Mouse (Mus musculus) thymus, postnatal 4 days (tissue): ENCODE measurements around the gene Lnpep.
"Not testable (repeated sequence)": the region's sequence is repeated elsewhere in the genome, so short reads cannot be mapped to it uniquely, and the experiment has no call there.

Source experiments
- DNase-seq: peaks from one replicate; pipeline ENCODE4 v3.0.0; 2021

The Lnpep gene

GRCm38 (mm10) chr17:17624957-17625586 is at the start of gene Lnpep:
TSS of gene Lnpep (minus strand) at chr17:17625050.
- peak; percentile 92 for DNase-seq

- no peak for DNase-seq
These were observed 31.0 kb upstream of the Lnpep start for GRCm38 (mm10) chr17:17655829-17656176.

DNA sequence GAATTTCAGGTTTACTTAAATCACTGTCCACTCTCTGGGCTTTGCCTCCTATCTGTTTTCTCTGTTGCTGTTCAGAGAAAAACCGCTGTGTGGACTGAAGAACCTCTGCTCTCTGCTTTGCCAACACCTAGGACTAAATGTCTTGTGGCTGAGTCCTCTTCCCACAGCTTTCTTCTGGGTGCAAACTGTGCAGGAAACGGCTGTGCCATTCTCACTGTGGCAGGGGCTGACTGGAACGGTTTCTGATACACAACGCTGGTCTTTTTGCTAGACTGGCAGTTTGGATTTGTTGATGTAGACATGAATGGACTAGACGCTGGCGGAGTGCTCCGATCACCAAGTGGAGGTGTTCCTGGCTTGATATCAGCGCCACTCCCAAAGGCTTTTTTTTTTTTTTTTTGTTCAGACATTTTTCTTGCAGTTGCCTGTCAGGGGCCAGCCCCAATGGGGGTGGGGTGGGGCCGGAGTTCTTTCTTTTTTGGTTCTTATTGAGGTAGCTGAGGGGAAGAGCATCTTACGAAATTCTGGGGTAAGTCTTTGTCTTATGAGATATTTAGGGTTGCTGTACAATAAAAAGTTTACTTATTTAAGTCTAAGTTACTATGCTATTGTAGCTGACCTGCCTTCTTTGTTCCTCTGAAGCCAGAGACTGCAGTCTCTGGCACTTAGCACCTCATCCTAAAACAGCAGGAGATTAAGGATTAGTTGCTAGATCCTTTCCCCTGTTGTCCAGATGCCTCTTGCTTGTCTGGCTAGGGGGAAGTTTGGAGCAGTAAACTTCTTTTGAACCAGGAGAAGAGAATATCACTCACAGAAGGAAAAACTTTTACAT is 30.4 kb upstream of the Lnpep start:
- DNase-seq = peak; percentile 18

DNA sequence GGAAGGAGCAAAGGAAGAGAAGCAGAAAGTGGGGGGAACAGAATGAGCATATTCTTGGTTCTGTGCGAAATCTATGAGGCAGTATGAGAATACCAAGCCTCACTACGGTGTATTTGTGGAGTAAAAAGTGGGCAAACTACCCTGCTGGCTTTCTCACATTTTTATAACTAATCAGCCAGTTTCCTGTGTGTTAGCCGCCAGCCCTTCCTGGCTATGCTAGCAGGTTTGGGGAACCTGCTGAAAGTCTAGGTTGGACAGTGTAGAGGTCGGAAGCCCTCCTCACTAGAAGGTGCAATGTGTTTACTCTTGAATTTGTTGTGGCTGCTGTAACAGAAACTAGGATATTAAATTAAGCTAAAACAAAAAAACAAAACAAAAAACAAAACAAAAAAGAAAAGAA is 27.7 kb upstream of the Lnpep start:
- DNase-seq = no peak

DNA sequence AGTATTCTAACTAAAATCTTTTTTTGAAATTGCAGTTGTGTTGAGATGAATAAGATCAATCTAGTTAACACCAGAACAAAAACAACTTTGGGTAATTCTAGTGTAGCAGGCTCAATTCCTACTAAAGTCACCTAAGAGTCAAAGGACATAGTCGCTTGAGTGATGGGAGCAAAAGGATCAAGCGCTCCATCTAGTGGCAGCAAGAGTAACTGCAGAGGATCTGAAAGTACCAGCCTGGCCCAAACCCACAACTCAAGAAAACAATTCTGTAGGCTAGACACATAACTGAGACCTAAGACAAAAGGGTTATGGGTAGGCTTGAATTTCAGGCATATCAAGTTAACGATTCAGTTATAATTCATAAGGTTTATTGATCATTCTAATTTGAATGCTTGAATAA is 20.9 kb upstream of the Lnpep start:
- DNase-seq = peak; percentile 67

GRCm38 (mm10) chr17:17637387-17637786 is 12.5 kb upstream of the Lnpep start:
- DNase-seq = no peak

DNA sequence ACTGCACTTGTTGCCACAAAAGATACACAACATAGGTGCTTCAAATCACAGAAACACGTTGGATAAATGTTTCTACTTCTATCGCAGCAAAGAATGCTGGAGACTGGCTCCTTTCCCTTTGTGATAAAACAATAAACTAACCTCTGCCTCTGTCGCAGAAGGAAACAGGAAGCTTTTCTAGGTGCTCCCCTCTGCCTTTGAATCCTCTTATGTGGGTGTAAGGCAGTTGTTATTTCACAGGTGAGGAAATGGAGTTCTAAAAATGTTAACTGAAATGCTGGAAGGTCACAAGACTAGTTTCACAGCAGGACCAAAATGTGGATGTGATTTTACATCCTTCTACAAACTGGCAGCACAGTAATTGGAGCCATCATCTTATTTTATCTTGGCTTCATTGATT is 11.3 kb upstream of the Lnpep start:
- no peak for DNase-seq

GRCm38 (mm10) chr17:17634033-17634432 is 9.2 kb upstream of the Lnpep start:
- no peak for DNase-seq

DNA sequence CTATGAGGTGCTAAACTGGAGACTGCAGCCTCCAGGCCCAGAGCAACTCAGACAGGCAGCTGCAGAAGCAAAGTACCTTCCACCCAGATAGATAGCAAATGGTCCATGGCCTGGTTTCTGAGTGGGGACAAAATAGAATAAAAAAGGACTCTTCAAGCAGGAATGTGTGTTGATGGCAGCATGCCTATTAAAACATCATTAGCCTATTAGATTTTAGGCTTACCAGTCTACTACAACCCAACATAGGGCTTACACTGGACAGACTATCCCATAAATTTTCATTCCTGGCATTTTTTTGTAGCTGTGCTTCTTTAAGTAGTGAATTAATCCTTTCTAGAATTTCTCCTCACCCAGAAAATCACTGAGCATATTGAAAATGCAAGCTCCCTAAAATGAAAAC is 7.1 kb upstream of the Lnpep start:
- no peak for DNase-seq

DNA sequence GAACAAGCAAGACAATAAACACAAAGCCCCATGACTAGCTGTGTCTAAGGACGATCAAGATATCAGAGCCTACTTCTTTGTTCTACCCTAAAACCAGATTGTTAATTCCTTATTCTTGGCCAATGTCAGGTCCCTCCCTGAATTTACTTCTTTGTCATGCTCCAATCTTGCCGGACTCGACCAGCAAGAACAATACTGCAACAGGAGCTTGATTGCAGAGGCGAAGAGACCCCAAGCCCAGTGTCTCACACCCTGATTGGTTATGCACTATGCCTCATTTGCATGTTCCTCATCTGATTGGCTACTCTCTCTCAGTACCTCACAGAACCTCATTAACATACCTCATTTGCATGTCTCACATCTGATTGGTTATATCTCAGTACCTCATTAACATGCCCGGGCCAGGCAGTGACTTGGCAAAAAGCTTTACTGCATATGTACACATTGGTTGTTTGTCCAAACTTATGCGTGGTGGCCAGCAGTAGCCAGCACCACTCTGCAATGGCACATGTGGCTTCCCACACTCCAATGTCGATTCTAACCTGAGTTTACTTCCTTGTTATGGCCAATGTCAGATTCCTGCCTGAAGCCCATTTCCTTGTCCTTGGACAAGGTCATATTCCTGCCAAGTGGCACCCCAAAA is 3.5 kb upstream of the Lnpep start:
- DNase-seq = not testable (repeated sequence)

GRCm38 (mm10) chr17:17627558-17627957 is 2.7 kb upstream of the Lnpep start:
- DNase-seq = no peak

GRCm38 (mm10) chr17:17625887-17626679 is 1.2 kb upstream of the Lnpep start:
- no peak for DNase-seq

- peak; percentile 95 for DNase-seq
These were observed 361 bp downstream of the Lnpep start for GRCm38 (mm10) chr17:17624421-17624956.

- peak; percentile 77 for DNase-seq
These were observed 895 bp downstream of the Lnpep start for GRCm38 (mm10) chr17:17623890-17624420.

GRCm38 (mm10) chr17:17623221-17623889 is 1.5 kb downstream of the Lnpep start:
- no peak for DNase-seq

GRCm38 (mm10) chr17:17622576-17622975 is 2.3 kb downstream of the Lnpep start:
- no peak for DNase-seq

DNA sequence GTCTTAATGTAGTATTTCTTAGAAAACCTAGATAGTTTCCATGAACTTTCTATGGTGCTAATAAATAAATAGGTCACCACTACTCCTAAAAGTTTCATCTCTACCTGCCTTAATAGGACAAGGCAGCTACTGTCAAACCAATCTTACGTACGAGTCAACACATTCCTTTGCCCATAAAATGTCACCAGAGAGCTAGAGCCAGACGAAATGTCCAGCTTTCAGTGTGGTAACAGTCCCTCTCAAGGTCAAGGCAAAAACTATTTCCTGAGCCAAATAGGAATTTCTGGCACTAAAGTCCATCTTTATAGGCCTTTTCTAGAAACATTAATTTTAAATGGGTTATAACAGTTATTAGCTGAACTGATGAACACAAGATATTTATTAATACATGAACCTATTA is 3.3 kb downstream of the Lnpep start:
- DNase-seq = no peak

DNA sequence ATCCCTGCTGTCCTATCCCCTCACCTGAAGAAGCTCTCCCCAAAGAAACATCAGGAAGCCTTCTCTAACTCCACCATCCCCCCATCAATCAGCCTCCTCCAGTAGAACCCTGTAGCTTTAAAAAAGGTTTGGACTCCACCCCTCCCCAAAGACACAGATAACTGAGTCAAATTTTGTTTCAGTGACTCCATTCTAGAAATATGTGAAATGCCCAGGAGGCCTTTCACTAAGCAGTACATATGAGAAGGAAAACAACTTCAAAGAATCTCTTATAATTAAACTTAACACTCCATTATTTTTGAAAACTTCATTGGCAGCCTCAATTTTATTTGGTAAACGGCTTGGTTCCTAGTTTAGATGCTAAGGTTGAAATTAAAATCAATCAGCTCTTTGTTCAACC is 6.4 kb downstream of the Lnpep start:
- DNase-seq = no peak

GRCm38 (mm10) chr17:17617440-17618204 is 7.2 kb downstream of the Lnpep start:
- no peak for DNase-seq

GRCm38 (mm10) chr17:17612336-17612735 is 12.5 kb downstream of the Lnpep start:
- DNase-seq = no peak

DNA sequence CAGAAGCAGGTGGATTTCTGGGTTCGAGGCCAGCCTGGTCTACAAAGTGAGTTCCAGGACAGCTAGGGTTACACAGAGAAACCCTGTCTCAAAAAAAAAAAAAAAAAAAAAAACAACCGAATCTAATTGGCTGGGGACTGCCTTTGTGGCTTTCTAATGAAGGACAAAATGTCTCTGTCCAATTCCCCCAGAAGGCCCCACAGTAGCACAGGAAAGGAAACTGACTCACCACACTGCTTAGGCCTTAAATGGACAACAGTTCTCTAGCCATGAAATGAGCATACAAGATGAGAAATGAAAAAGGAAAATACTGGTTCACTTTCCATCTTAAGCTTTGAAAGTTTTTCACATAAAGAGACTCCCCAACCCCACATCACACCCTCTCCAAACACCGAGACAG is 15.3 kb downstream of the Lnpep start:
- no peak for DNase-seq
